Mouse (Mus musculus) megakaryocyte, embryonic 14.5 days (primary cell): ENCODE measurements around the gene Sorbs1. TPM values are rescaled to one million over a fixed set of nuclear protein-coding genes. Genes with fewer than 3 reads are reported as not detected.

Experiments used
- H3K27me3 ChIP-seq: replicated peaks from 2 replicates; pipeline ENCODE3; 2012; ENCODE audit warnings: inconsistent platforms
- H3K36me3 ChIP-seq: replicated peaks from 2 replicates; pipeline ENCODE3; 2012; ENCODE audit warnings: low read length, inconsistent platforms, mixed read lengths
- H3K4me1 ChIP-seq: 2 replicates; pipeline ENCODE4 v1.6.1; 2012; ENCODE audit warnings: inconsistent platforms
- H3K4me3 ChIP-seq: replicated peaks from 2 replicates; pipeline ENCODE3; 2012; ENCODE audit warnings: moderate library complexity, mild to moderate bottlenecking, inconsistent platforms
- H3K9me3 ChIP-seq: 2 replicates; pipeline ENCODE4 v1.6.1; 2012; ENCODE audit warnings: inconsistent platforms
- FLI1 ChIP-seq: IDR thresholded peaks from 2 replicates; pipeline ENCODE4 v1.6.1; 2012; ENCODE audit warnings: low read length, inconsistent platforms, mixed read lengths
- GATA1 ChIP-seq: IDR thresholded peaks from 3 replicates; pipeline ENCODE4 v1.6.1; 2012; ENCODE audit warnings: mixed read lengths, low read length, inconsistent platforms, borderline replicate concordance
- polyA plus RNA-seq: library from polyadenylated mRNA; stranded (reverse); fragments of >175 nt; gene quantifications from 2 replicates; pipeline ENCODE4 v1.2.3, GENCODE M21; 2012; ENCODE audit warnings: low replicate concordance; ENCODE audit not compliant: insufficient read depth

The Sorbs1 gene
- polyA plus RNA-seq, 1 experiment = 2.7 TPM

DNA sequence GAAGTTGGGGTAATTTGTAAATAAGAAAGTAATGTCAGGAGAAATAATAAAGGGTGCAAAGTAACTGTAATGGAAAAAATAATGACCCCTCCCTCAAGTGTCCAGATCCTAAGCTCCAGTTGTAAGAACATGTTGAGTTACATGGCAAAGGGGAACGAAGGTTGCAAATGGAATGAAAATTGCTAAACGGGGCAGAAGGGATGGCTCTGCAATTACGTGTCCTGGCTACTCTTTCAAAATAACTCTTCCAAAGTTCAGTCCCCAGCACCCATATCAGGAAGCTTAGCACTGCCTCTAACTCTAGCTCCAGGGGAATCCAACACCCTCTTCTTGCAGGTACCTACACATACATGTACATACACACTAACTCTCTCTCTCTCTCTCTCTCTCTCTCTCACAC, 6.6 kb downstream of the Sorbs1 start:
- H3K27me3 ChIP-seq = peaks cover 4% of the 10 kb centered on the region
- peaks cover 5% of the 10 kb centered on the region; the same call in 1 of the 2 replicates for H3K4me1 ChIP-seq
- no peaks in the 10 kb centered on the region for H3K36me3 ChIP-seq
- H3K9me3 ChIP-seq = peaks cover 8% of the 10 kb centered on the region
- no peak overlapping the region for H3K4me3 ChIP-seq
- TF ChIP-seq GATA1 = no peak
- TF ChIP-seq FLI1 = no peak

DNA sequence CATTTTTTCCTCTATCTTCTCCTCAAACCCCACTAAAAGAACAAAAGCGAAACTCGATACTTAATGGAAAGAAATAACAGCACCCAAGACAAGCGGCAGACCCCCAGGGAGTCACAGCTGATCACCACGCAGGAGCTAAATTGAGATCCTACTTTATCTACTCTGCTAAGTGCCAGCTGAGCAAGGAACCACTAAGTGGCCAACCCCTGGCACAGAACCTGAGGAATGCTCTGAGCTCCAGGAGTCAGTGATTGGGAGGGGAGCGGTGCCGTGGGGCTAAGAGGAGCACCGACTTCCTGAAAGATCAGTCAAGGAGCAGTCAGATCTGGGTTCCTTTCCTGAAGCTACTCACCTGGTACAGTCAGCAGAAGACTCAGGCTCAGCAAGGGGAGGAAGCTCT, 9.2 kb downstream of the Sorbs1 start:
- Histone ChIP-seq H3K9me3 (peaks cover 8% of the 10 kb centered on the region), H3K4me1 (peaks cover 5% of the 10 kb centered on the region; the same call in 1 of the 2 replicates), H3K36me3 (no peaks in the 10 kb centered on the region), H3K4me3 (no peak overlapping the region), H3K27me3 (peaks cover 5% of the 10 kb centered on the region)
- TF ChIP-seq GATA1 = no peak
- no peak for TF ChIP-seq FLI1

GRCm38 (mm10) chr19:40499940-40500737, 13.4 kb downstream of the Sorbs1 start:
- peaks cover 5% of the 10 kb centered on the region for H3K27me3 ChIP-seq
- peak overlapping the region; percentile 14 for H3K4me3 ChIP-seq
- no peaks in the 10 kb centered on the region for H3K9me3 ChIP-seq
- peaks cover 20% of the 10 kb centered on the region for H3K4me1 ChIP-seq
- TF ChIP-seq GATA1 = no peak
- TF ChIP-seq FLI1 = no peak
- H3K36me3 ChIP-seq = no peaks in the 10 kb centered on the region

DNA sequence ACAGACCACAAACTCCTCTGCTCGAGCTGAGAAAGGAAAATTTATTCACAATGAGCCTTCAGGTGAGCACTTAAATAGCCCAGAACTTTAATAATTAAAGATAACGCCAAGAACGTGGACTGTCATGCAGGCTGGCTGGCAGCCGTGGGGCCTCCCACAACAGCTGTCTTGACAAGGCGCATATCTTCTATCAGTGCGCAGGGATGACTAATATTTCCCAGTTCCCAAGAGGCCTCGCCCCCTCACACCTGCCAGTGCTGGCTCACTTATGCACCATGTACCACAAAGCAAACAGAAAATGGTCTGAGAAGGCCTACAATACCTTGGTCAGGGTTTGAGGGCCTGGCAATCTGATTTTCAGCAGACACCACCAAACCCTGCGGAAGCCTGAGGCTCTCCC, 14.4 kb downstream of the Sorbs1 start:
- H3K27me3 ChIP-seq = peaks cover 5% of the 10 kb centered on the region
- H3K4me3 ChIP-seq = no peak overlapping the region
- H3K36me3 ChIP-seq = no peaks in the 10 kb centered on the region
- TF ChIP-seq FLI1 (no peak), GATA1 (no peak)
- no peaks in the 10 kb centered on the region for H3K9me3 ChIP-seq
- H3K4me1 ChIP-seq = peaks cover 20% of the 10 kb centered on the region

DNA sequence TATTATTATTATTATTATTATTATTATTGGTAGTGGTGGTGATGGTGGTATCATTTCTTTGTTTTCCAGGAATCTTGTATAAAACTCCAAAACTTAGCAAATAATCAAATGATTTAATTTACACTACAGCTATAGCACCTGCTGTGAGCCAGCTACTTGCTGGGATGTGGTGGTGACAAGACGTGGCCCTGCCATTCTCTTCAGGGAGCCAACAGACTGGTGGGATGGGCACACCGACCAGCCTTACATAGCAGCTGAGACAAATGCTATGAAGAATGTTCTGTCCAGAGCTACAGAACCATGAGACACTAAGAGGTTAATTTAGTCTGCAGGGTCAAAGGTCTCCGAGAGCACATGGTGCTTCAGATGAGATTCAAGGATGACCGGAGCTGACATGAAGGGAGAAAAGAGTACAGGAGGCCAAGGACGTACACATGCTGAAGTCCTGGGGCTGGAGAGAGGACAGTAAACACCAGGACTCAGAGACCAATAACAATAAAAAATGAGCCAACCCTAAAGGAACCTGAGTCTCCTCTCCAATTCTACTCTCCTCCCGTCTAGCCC, 15.3 kb downstream of the Sorbs1 start:
- Histone ChIP-seq H3K27me3 (peaks cover 8% of the 10 kb centered on the region), H3K4me3 (no peak overlapping the region), H3K9me3 (no peaks in the 10 kb centered on the region), H3K4me1 (peaks cover 20% of the 10 kb centered on the region), H3K36me3 (no peaks in the 10 kb centered on the region)
- TF ChIP-seq FLI1 (no peak), GATA1 (no peak)

DNA sequence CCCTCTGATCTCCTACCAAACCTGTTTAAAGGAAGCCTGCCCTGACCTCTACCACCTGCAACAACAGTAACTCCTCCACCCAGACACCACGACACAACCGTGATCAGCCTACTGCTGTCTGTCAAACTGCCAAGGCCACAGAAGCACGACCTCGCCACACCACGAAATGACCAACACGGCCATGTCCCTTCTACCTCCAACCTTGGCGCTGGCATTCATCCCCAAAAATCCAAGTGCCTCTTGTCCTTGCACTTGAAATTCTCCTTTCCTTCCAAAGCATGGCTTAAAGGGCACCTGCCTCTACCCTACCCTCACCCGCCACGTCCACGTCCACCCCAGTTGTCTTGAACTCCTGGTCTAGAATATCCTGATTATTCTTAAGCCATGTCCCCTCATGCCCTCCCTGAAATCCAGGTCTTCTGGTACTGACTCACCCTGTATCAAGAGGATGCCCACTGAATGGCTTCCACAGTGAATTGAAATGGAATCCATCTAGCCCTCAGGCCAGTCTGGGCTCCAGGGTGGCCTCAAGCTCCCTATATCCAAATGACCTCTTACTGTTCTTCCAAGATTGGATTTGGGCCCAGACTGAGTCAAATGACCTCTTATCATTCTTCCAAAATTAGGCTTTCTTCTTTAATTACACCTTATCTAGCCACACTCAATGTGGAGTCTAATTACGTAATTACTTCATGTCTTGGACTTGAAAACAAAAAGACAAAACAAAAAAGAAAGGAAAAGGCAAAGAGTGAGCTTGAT, 16.9 kb downstream of the Sorbs1 start:
- H3K4me3 ChIP-seq = no peak overlapping the region
- TF ChIP-seq FLI1 = no peak
- no peak for TF ChIP-seq GATA1
- peaks cover 22% of the 10 kb centered on the region for H3K4me1 ChIP-seq
- H3K27me3 ChIP-seq = peaks cover 9% of the 10 kb centered on the region
- H3K9me3 ChIP-seq = no peaks in the 10 kb centered on the region
- H3K36me3 ChIP-seq = no peaks in the 10 kb centered on the region

GRCm38 (mm10) chr19:40496071-40496470, 17.5 kb downstream of the Sorbs1 start:
- Histone ChIP-seq H3K36me3 (no peaks in the 10 kb centered on the region), H3K9me3 (no peaks in the 10 kb centered on the region), H3K27me3 (peaks cover 15% of the 10 kb centered on the region), H3K4me3 (no peak overlapping the region), H3K4me1 (peaks cover 27% of the 10 kb centered on the region)
- TF ChIP-seq FLI1 = no peak

GRCm38 (mm10) chr19:40492902-40493301, 20.7 kb downstream of the Sorbs1 start:
- Histone ChIP-seq H3K36me3 (no peaks in the 10 kb centered on the region), H3K4me3 (no peak overlapping the region), H3K9me3 (no peaks in the 10 kb centered on the region), H3K4me1 (peaks cover 49% of the 10 kb centered on the region), H3K27me3 (peaks cover 31% of the 10 kb centered on the region)
- TF ChIP-seq GATA1 = no peak
- TF ChIP-seq FLI1 = no peak

- TF ChIP-seq FLI1 = no peak
- no peak for TF ChIP-seq GATA1
- Histone ChIP-seq H3K4me1 (peaks cover 46% of the 10 kb centered on the region), H3K27me3 (peaks cover 33% of the 10 kb centered on the region), H3K9me3 (no peaks in the 10 kb centered on the region), H3K4me3 (no peak overlapping the region), H3K36me3 (no peaks in the 10 kb centered on the region)
Observed at GRCm38 (mm10) chr19:40491442-40491841, 22.1 kb downstream of the Sorbs1 start.

DNA sequence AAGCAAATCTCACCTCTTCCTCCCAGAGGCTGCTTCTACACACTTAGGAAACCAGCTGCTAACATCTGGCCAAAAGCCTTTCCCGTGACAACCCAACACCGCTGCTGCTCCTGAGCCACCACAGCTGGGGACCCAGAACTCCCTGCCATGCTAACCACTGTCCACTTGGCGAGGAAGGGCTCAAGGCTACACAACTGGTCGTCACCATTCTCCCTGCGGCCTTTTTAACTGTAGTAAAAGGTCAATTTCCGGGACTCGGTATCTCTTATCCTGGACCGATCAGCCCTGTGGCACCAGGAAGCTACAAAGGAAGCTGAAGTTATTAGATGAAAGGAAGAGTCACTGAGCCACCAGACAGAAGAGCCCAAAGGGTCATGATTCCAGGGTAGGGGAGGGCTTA, 22.8 kb downstream of the Sorbs1 start:
- peaks cover 33% of the 10 kb centered on the region for H3K27me3 ChIP-seq
- H3K4me1 ChIP-seq = peaks cover 39% of the 10 kb centered on the region
- H3K9me3 ChIP-seq = no peaks in the 10 kb centered on the region
- H3K4me3 ChIP-seq = no peak overlapping the region
- TF ChIP-seq FLI1 (no peak), GATA1 (no peak)
- H3K36me3 ChIP-seq = no peaks in the 10 kb centered on the region
